Mouse (Mus musculus) limb, embryonic 14.5 days (tissue): Measurements from ENCODE around the gene Lin7a. TPM values are rescaled to one million over a fixed set of nuclear protein-coding genes. Genes with fewer than 3 reads are reported as not detected.
"Not testable (repeated sequence)": the region's sequence is repeated elsewhere in the genome, so short reads cannot be mapped to it uniquely, and the experiment has no call there.

ENCODE experiments used
- ATAC-seq: fragments of 200-750 bp; cut with Nextera tagmentation; 2 replicates; pipeline ENCODE4 v1.8.0; 2017; ENCODE audit warnings: low read depth, moderate number of reproducible peaks, moderate TSS enrichment; ENCODE audit not compliant: low FRiP score
- DNase-seq: peaks from one replicate; pipeline ENCODE4 v3.0.0-alpha.2; 2015; ENCODE audit warnings: low spot score
- H3K27ac ChIP-seq: fragments of 300-500 bp; sonication (generic); replicated peaks from 2 replicates; pipeline ENCODE4 v1.5.1; 2014; ENCODE audit warnings: low read depth, mild to moderate bottlenecking, low read length, moderate library complexity, mixed read lengths
- H3K27me3 ChIP-seq: fragments of 300-500 bp; sonication (generic); 2 replicates; pipeline ENCODE4 v1.6.1; 2014; ENCODE audit warnings: low read length, mixed read lengths; ENCODE audit not compliant: control insufficient read depth, insufficient read depth
- H3K36me3 ChIP-seq: fragments of 300-500 bp; sonication (generic); 2 replicates; pipeline ENCODE4 v1.6.1; 2014; ENCODE audit warnings: mild to moderate bottlenecking, low read length, moderate library complexity, mixed read lengths; ENCODE audit not compliant: control insufficient read depth, insufficient read depth
- H3K4me1 ChIP-seq: fragments of 300-500 bp; sonication (generic); 2 replicates; pipeline ENCODE4 v1.6.1; 2014; ENCODE audit warnings: antibody characterized with exemption, low read length, mixed read lengths; ENCODE audit not compliant: control insufficient read depth, insufficient read depth
- H3K4me2 ChIP-seq: fragments of 300-500 bp; sonication (generic); replicated peaks from 2 replicates; pipeline ENCODE4 v1.6.1; 2014; ENCODE audit warnings: low read depth, mild to moderate bottlenecking, low read length, moderate library complexity; ENCODE audit not compliant: severe bottlenecking
- H3K4me3 ChIP-seq: fragments of 300-500 bp; sonication (generic); replicated peaks from 2 replicates; pipeline ENCODE4 v1.5.1; 2014; ENCODE audit warnings: low read length
- H3K9ac ChIP-seq: fragments of 300-500 bp; sonication (generic); 2 replicates; pipeline ENCODE4 v1.6.1; 2014; ENCODE audit warnings: mild to moderate bottlenecking, low read depth, low read length, moderate library complexity; ENCODE audit not compliant: severe bottlenecking
- H3K9me3 ChIP-seq: fragments of 300-500 bp; sonication (generic); 2 replicates; pipeline ENCODE4 v1.6.1; 2016; ENCODE audit warnings: low read length; ENCODE audit not compliant: control insufficient read depth
- POLR2A ChIP-seq: fragments of 200-500 bp; IDR thresholded peaks from 2 replicates; pipeline ENCODE4 v1.8.0; 2012; ENCODE audit warnings: inconsistent platforms, mild to moderate bottlenecking, moderate library complexity, borderline replicate concordance; ENCODE audit not compliant: insufficient read depth, insufficient read length; ENCODE audit errors: extremely low read depth
- WGBS: fragments of 180-500 bp; shearing (Covaris S2); extraction: QIAGEN DNeasy Blood & Tissue Kit; methylation state at CpG from one replicate; pipeline ENCODE4 v1.1.7; 2014; 5-methylcytosine and 5-hydroxymethylcytosine counted together
- polyA plus RNA-seq, 2 experiments: library from polyadenylated mRNA; depleted of rRNA in 1 of 2; stranded (reverse) in 1 of 2; unstranded in 1 of 2; fragments of >200 nt; fragmentation: Nextera tagmentation in 1 of 2; extraction: Ambion mirVana in 1 of 2; gene quantifications; 2 replicates each; pipeline versions ENCODE4 v1.2.1 to v1.2.3; 2012 to 2014

Lin7a gene
- polyA plus RNA-seq, 2 experiments = 2.6 to 5.2 TPM

DNA sequence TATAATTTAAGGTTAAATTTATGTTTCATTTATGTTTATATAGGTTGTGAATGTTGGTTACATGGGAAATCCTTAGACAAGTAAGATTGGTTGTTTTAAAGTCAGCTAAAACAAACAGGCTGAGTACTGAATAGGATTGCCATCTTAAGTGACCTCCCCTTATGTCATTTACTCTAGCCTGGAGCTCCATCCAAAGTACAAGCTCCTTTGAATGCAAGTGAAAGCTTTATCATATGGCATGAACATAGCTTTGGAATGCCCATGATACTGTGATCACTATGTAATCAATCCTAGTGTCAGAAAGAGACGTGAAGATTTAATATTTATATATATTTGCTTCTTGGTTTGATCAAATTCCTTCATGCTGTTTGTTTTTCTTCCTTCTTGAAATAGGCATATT lies 31.0 kb upstream of the Lin7a start:
- H3K36me3 ChIP-seq = no peaks in the 10 kb centered on the region
- no peaks in the 10 kb centered on the region for H3K9me3 ChIP-seq
- ATAC-seq = no peak
- H3K4me3 ChIP-seq = no peak overlapping the region
- no peak overlapping the region for H3K27ac ChIP-seq
- no peak for TF ChIP-seq POLR2A
- H3K4me1 ChIP-seq = no peaks in the 10 kb centered on the region
- H3K27me3 ChIP-seq = no peaks in the 10 kb centered on the region
- no peak for DNase-seq
- no peak overlapping the region for H3K9ac ChIP-seq
- no peak overlapping the region for H3K4me2 ChIP-seq
- WGBS = 85% methylated on average over 1 of the region's 1 CpGs

DNA sequence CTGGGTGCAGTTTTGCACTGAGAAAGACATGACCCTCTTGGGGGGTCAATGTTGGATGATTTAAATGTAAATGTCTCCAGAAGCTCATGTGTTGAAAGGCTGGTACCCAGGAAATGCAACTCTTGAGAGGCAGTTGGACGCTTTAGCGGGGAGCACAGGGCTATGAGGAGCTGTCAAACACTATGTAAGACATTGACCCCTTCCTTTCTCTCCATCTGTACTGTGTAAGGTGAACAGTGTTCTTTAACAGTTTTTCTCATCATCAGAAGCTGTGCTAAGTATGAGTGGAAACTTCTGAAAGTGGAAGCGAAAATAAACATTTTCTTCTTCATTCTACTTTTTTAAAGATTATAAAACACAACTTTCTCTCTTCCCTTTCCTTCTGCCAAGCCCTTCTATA lies 30.5 kb upstream of the Lin7a start:
- H3K4me1 ChIP-seq = no peaks in the 10 kb centered on the region
- no peaks in the 10 kb centered on the region for H3K27me3 ChIP-seq
- no peaks in the 10 kb centered on the region for H3K9me3 ChIP-seq
- H3K9ac ChIP-seq = no peak overlapping the region
- DNase-seq (no peak), ATAC-seq (no peak)
- no peak overlapping the region for H3K4me3 ChIP-seq
- no peak for TF ChIP-seq POLR2A
- H3K4me2 ChIP-seq = no peak overlapping the region
- no peak overlapping the region for H3K27ac ChIP-seq
- no peaks in the 10 kb centered on the region for H3K36me3 ChIP-seq
- WGBS = 90% methylated on average over 3 of the region's 3 CpGs

DNA sequence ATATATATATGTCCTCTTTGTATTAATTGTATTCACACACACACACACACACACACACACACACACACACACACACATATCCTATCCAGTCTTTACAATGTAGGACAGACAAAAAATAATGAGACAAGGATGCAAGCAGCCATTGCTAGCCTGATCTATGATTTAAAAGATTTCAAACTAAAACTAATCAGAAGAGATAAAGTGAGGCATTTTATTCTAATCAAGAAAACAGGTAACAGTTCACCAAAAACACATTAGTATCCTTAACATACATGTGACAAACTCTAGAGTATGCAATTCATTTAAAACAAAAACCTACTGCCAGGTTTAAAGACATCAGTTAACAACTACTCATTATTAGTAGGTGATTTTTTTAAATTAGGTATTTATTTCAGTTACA lies 30.1 kb upstream of the Lin7a start:
- H3K36me3 ChIP-seq = no peaks in the 10 kb centered on the region
- no peak overlapping the region for H3K27ac ChIP-seq
- DNase-seq = no peak
- H3K9me3 ChIP-seq = no peaks in the 10 kb centered on the region
- no peak for TF ChIP-seq POLR2A
- ATAC-seq = no peak
- no peaks in the 10 kb centered on the region for H3K4me1 ChIP-seq
- no peak overlapping the region for H3K4me3 ChIP-seq
- no peaks in the 10 kb centered on the region for H3K27me3 ChIP-seq
- no peak overlapping the region for H3K4me2 ChIP-seq
- no peak overlapping the region for H3K9ac ChIP-seq

DNA sequence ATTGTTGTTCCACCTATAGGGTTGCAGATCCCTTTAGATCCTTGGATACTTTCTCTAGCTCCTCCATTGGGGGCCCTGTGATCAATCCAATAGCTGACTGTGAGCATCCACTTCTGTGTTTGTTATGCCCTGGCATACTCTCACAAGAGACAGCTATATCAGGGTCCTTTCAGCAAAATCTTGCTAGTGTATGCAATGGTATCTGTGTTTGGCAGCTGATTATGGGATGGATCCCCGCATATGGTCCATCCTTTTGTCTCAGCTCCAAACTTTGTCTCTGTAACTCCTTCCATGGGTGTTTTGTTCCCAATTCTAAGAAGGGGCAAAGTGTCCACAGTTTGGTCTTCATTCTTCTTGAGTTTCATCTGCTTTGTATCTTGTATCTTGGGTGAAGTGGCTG lies 29.5 kb upstream of the Lin7a start:
- not testable (repeated sequence) for H3K36me3 ChIP-seq, H3K27ac ChIP-seq, H3K27me3 ChIP-seq, ATAC-seq, H3K9me3 ChIP-seq, H3K4me1 ChIP-seq, DNase-seq, H3K4me3 ChIP-seq, H3K4me2 ChIP-seq, H3K9ac ChIP-seq
- 89% methylated on average over 1 of the region's 1 CpGs for WGBS

DNA sequence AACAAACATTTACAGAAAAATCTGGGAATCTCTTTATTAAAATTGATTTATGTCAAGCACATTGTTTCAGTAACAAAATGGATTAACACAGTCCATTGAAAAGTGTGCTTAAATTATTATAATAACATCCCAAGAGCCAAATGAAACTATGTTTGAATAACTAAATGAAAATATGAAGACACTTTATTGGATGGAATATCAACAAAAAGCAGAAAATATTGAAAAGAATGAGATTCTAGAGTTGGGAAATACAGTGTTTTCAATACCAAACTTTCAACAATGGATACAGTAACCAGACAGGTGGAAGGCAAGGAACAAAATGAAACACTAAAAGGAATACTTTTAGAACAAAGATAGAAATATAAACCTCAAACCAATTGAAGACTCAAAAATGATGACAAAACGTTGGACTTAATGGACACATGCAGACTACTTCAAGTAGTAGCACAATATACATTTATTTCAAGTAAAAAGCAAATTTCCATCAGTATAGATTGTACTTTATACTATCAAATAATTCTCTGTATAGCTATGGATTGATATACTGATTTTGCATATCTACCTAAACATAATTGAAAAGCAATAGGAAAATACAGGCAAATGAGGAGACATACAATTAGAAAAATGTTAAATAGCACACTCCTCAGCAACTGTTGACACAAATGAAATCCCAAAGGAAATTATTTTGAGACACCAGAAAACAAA lies 28.6 kb upstream of the Lin7a start:
- Histone ChIP-seq H3K27me3 (no peaks in the 10 kb centered on the region), H3K9ac (no peak overlapping the region), H3K4me1 (no peaks in the 10 kb centered on the region), H3K27ac (no peak overlapping the region), H3K36me3 (no peaks in the 10 kb centered on the region), H3K4me2 (no peak overlapping the region), H3K9me3 (no peaks in the 10 kb centered on the region), H3K4me3 (no peak overlapping the region)
- 77% methylated on average over 1 of the region's 1 CpGs for WGBS
- TF ChIP-seq POLR2A = no peak
- ATAC-seq (no peak), DNase-seq (no peak)

DNA sequence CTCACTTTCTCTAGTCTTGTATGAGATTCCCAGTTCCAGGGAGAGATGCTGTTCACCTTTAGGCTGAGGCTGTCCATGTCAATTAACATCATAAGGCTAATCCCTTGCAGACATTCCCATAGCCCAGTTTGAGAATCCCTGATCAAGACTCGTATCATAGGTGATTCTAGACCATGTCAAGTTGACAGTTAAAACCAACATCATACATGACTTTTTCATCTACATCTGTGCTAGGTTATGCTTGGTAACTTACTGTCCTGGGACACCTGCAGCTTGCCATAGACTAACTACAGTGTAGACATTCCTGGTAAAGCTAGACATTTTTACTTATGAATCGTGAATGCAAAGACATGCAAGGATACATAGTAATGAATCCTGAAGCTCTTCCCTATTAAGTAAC lies 27.3 kb upstream of the Lin7a start:
- H3K4me3 ChIP-seq = no peak overlapping the region
- no peak for ATAC-seq
- H3K27ac ChIP-seq = no peak overlapping the region
- H3K4me2 ChIP-seq = no peak overlapping the region
- DNase-seq = no peak
- H3K9ac ChIP-seq = no peak overlapping the region
- no peaks in the 10 kb centered on the region for H3K27me3 ChIP-seq
- TF ChIP-seq POLR2A = no peak
- no peaks in the 10 kb centered on the region for H3K36me3 ChIP-seq
- no peaks in the 10 kb centered on the region for H3K9me3 ChIP-seq
- WGBS = 77% methylated on average over 2 of the region's 2 CpGs
- no peaks in the 10 kb centered on the region for H3K4me1 ChIP-seq
